Mouse (Mus musculus) embryo, embryonic 11.5 days (tissue): ENCODE data around the gene Trmt10c.
"Not testable (repeated sequence)": the region's sequence is repeated elsewhere in the genome, so short reads cannot be mapped to it uniquely, and the experiment has no call there.

Source experiments
- DNase-seq: peaks from one replicate; pipeline ENCODE4 v3.0.0-alpha.2; 2012; ENCODE audit warnings: low read depth, low spot score

Trmt10c gene

GRCm38 (mm10) chr16:56048038-56048437 is 10.4 kb upstream of the Trmt10c start, which contains the start of gene Senp7:
Gene Senp7, plus strand, starts transcription at chr16:56048338.
- not testable (repeated sequence) for DNase-seq

DNA sequence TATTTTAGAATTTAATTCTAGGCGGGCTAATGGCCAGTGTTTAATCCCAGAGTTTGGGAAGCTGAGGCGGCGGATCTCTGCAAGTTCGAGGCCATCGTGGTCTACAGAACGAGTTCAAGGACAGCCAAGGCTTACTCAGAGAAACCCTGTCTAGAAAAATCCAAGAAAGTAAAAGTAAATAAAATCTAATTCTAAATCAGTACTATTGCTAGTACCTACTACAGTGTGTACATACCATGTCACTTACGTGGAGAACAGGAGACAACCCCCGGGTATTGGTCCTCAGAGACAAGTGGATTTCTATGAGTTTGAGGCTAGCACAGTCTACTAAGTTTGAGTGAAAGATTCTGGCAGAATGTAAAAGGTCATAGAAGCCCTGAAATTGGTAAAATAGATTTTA is 471 bp upstream of the Trmt10c start:
- no peak for DNase-seq

GRCm38 (mm10) chr16:56036501-56036900 is 1.1 kb downstream of the Trmt10c start:
- DNase-seq: no peak

GRCm38 (mm10) chr16:56034566-56034965 is 3.1 kb downstream of the Trmt10c start:
- no peak for DNase-seq

- peak; percentile 97 for DNase-seq
Measured at GRCm38 (mm10) chr16:56029661-56030082, 7.9 kb downstream of the Trmt10c start, which contains the start of gene Pcnp. Gene Pcnp, minus strand, starts transcription at chr16:56029739.

DNA sequence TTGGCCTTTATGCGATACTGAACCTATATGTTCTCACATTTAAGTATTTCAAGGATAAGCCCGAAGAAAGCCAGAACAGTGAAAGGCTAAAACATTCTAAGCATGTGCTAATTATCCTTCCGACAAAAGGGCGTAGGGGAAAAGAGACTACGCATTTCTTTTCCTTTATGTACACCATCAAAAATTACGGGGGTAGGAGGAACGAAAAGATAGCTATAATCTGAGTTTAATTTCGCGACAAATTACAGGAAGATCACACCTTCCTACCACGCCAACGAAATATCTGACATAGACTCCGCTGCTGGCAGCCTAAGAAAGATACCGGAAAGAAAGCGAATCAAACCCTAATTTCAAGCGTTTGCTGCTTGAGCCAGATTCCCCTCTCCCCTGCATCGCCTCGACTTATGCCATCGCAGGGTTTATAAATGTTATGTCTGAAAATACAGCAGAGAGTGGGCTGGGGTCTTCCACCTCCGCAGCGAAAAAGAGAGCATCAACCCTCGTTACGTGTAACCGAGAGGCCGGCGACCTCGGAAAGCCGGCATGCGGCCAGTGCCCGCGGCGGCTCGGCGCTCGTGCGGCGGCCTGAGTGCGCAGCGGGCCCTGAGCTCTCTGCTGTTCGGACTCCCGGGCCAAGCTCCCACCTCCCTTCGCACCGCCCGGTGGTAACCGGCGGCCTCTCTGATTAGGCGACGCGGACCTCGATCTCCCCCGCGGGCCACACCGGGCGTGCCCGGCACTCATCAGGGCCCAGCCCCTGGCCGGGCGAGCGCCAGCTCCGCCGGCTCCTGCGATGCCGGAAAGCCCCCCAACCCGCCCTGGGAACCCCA is 8.7 kb downstream of the Trmt10c start:
- peak; percentile 26 for DNase-seq

GRCm38 (mm10) chr16:56027854-56028629 is 9.6 kb downstream of the Trmt10c start:
- DNase-seq: no peak

GRCm38 (mm10) chr16:56019660-56020059 is 18.0 kb downstream of the Trmt10c start:
- no peak for DNase-seq

GRCm38 (mm10) chr16:56014076-56014475 is 23.5 kb downstream of the Trmt10c start:
- no peak for DNase-seq

- DNase-seq: no peak
Measured at GRCm38 (mm10) chr16:56012789-56013743, 24.6 kb downstream of the Trmt10c start.

DNA sequence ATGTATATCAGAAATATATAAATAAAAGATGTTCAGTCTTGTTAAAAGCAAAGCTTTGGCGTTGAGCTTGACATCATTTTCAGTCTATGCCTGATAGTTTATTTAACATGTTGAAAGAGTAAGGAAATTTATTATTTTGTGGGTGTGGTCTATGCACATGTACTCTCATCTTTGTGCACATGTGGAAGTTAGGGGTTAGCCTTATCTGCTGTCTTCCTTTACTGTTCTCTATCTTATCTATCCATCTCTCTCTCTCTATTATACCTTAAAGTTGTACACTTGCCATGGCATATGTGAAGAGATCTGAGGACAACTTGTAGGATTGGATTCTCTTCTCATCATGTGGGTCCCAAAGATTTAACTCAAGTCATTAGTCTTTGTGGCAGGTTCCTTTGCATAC is 28.8 kb downstream of the Trmt10c start:
- no peak for DNase-seq

- no peak for DNase-seq
Measured at GRCm38 (mm10) chr16:56006798-56007197, 30.8 kb downstream of the Trmt10c start.

- no peak for DNase-seq
Measured at GRCm38 (mm10) chr16:55994235-55994634, 43.4 kb downstream of the Trmt10c start.

DNA sequence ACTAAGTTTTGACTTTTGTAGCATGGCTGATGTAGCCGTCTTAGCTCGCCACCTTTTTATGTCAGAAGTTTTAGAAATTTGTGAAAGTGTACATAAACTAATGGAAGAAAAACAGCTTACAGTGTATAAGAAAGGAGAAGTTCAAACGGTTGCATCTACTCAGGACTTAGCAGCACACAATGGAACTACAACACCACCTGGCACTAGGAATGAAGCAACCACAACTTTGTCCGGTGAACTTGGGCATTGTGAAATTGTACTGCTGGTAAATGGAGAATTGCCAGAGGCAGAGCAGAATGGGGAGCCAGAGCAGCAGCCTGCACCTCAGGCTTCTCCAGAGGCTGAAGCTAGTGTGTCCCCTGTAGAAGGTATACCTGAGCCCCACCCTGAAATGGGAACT is 47.3 kb downstream of the Trmt10c start:
- no peak for DNase-seq

- DNase-seq: no peak
Measured at GRCm38 (mm10) chr16:55986001-55986400, 51.6 kb downstream of the Trmt10c start.
